Mouse (Mus musculus) spleen, adult 18-20 months (tissue): Measurements from ENCODE around the gene Maats1.
"Not testable (repeated sequence)": the region's sequence is repeated elsewhere in the genome, so short reads cannot be mapped to it uniquely, and the experiment has no call there.

Experiments used
- DNase-seq, 2 experiments: peaks; one replicate each; pipeline ENCODE4 v3.0.0; 2022; ENCODE audit warnings: mixed read lengths in 2 of 2

Maats1 gene

GRCm38 (mm10) chr16:38346529-38347325, 4.8 kb upstream of the Maats1 start, which contains the start of the genes Cox17 and Gm21987:
TSS of gene Cox17 (plus strand) at chr16:38346991.
TSS of gene Gm21987 (plus strand) at chr16:38347040.
- DNase-seq, result peak; percentile 81 to 84

DNA sequence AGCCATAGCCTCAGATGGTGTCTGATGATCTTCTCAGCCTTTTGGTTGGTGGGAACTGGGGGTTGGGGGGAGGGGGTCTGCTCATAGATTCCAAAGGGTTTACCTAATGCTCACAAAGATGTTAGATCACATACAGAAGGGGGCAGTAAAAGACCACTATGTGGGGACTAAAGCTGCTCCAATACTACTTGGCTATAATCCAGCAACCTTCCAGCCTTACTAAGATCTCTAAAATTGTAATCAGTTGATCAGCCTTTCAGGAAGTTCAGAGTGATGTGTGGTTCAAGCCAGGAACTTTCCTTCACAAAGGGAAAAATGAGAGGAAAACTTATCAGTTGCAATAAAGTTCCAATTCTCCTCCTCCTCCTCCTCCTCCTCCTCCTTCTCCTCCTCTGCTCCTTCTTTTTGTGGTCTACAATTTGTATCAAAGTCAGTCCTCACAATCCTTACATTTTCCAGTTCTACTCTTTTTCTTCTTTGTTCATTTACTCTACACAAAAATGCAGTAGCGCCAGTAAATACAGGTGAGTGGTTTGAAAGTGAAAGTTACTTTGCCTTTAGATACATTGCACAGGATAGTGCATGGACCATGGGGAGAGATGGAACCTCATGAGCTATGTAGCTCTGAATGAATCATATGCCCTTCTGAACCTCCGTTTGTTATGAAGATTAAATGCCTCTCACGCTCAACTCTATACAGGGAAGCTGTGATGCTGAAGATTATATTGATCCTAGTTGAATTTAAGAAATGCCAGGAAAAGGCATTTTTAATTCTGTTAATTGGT, 3.2 kb upstream of the Maats1 start:
- no peak for DNase-seq

- not testable (repeated sequence) for DNase-seq
These were observed 3.9 kb downstream of the Maats1 start for GRCm38 (mm10) chr16:38338077-38338476.

DNA sequence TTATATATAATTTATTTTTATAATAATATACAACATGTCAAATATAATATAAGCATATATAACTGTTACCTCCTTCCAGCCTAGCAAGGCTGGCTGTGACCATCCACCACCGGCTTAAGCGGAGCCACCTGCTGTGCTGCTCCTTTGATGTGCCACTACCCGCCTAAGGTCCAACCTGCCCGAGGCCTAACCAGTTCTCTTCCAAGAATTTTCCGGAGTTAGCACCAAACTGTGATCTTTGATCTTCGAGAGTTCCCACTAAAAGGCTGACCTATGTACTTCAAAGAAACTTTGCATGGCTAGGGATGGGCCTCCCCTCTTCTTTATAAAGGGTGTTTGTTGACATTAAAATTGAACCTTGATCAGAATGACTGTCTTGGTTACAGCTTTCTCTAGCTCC, 7.5 kb downstream of the Maats1 start:
- no peak for DNase-seq

GRCm38 (mm10) chr16:38329340-38329739, 12.6 kb downstream of the Maats1 start:
- DNase-seq, result no peak

DNA sequence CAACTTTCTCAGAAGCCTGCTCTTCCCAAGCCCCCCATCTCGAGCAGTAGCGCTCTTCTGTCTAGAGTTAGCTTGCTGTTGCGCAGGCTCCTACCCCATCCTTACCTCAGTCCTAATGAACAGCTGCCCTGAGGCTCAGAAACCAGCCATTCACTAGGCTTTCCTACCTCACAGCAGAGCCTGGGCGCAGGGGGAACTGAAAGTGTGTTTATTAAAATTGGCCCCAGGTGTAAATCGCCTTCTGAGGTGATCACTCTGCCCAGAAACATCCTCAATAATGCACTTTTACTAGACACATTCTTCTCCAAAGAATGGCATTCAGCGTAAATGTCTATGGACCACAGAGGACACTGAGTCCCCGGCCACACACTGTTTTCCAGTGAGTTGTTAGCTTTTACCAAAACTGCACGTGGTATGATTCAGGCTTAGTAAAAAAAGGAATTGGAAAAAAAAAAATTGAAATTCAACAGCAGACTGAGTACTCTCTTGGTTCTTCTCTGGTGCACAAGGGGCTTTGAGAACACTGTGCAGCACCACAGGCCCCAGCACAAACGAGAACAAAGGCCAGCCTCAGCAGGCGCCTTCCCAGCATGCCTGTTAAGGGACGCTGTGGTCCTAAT, 15.1 kb downstream of the Maats1 start:
- DNase-seq, result no peak

DNA sequence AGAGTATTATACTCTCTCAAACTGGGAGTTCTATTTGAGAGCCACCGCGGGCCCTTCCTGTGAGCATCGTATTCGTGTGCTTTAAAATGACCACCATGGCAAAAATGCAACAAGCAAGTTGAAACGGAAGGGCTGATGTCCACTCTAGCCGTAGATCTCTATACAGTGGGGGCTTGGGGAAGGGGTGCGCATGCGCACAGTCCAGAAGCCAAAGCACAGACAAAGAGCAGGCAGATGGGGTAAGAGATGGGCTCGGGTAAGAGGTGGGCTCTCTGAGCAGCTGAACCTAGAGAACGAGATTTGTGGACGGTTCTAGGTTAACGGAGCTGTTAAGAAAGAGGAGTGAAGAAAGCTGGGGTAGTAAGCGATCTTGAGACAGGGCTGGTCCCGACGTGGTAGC, 17.6 kb downstream of the Maats1 start:
- DNase-seq, result no peak

- peak in 1 of 2 experiments; percentile 48 for DNase-seq
These were observed 20.4 kb downstream of the Maats1 start for GRCm38 (mm10) chr16:38321452-38321935.

- DNase-seq, result no peak
These were observed 22.9 kb downstream of the Maats1 start for GRCm38 (mm10) chr16:38319087-38319486.

DNA sequence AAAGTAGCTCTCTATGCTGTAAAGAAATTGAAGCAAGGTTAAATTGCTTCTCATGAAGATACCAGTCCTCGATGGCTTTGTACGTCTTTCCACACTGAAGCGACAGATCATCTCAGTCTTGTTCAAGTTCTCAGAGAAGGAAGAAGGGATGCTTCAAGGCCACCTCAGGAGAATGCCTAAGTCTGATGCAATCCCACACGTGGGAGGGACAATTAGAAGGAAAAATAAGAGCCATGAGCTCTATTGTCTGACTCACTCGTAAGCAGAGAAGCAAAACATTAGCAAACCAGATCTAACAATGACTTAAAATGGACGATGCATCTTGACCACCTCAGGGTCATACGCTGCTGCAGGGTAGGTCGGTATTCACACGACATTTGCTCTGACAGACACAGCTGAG, 23.5 kb downstream of the Maats1 start:
- no peak for DNase-seq

DNA sequence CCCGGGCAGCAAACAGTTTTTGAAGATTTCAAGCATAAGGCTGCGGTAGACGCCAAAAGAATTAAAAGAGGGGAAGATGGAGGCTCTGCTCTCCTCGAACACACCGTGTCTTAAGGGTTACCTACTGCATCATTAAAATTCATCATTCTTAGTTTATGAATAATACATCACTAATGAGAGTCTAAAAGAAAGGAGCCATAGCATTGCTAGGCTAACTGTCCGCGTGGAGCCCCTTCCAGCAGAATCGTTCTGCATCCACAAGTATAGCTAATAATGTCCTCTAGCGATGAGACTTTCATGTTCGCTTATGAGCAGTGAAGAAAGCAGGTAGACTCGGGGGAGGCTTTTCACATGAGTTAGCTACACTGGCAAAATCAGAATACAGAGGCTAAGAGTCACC, 33.7 kb downstream of the Maats1 start:
- DNase-seq, result no peak

- no peak for DNase-seq
These were observed 34.3 kb downstream of the Maats1 start for GRCm38 (mm10) chr16:38307651-38308050.

DNA sequence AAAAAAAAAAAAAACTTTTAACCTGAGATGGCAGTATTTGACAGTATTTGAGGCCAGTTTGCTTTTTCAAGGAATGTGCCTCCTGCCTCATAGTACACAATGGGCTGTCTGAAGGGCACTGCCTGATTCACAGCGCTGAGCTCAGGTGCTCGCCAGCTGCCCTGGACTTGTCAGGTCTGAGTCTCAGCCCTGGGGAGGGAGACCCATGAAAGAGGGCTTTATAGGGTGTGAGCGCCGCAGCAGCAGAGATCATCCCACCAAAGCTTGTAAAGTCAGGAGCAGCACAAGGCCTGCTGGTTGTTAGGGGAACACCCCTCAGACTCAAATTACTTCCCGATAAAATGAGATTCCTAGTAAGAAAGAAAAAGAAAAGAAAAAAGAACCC, 34.7 kb downstream of the Maats1 start:
- no peak for DNase-seq

- DNase-seq, result peak in 1 of 2 experiments; percentile 10
These were observed 35.2 kb downstream of the Maats1 start for GRCm38 (mm10) chr16:38306571-38307220.

- DNase-seq, result peak in 1 of 2 experiments; percentile 8
These were observed 37.3 kb downstream of the Maats1 start for GRCm38 (mm10) chr16:38304460-38305194.

DNA sequence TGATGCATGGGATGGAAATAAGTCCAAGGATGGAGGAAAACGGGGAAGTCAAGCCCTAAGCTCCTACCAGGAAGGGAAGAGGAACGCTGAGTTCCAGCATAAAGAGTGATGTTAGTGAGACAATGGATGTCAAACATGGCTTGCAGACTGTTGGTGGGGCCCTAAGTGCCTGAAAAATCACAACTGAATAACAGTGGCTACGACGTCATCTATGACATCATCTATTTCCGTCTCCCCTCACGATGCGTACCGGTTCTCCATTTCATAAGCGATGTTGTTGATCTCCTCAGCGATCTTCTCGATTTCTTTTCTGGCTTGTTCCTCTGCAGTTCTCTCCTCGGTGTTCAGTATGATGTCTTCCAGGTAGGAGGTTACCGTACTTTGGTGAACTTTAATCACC, 39.6 kb downstream of the Maats1 start:
- no peak for DNase-seq

DNA sequence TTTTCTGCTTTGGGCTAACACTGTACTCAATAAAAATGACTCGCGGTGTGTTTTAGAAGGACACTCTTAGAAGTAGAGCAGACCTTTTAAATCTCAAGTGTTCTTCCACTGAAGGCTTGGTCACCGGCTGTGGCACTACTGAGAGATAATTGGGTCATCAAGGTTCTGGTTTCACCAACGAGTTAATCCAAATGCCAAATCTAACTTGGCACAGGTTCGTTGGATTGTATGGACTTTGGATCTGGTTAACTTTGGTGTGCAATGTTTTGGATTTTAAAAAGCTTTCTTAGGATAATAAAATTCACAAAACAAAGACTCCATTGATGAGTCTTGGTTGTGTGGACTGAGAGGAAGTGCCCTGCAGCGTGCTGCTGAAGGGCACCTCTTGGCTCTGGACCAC, 43.5 kb downstream of the Maats1 start:
- no peak for DNase-seq

DNA sequence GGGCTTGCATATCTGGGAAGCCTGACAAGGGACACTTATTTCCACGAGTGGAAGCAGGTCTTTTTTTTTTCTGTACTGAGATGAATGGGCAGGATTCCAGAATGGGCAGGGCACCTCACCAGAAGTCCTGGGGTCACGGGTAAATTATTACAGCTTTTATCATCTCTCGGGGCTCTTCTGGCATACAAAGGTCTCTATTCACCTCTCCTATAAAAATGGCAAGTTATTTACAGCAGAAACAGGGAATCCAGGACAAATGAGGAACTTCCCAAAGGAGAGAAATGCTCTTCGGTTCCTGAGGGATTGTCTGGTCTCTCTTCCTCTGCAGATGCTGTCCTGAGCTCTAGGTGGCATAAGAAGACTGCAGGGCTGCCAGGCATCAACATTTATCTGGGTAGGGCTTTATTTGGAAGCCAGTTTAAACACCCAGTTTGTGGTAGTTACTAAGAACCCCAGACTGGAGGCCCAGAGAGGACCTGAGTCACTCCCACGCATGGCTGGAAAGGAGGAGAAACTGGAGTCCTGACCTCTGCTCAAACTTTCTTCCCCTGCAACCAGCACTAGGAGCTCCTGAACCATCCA, 46.5 kb downstream of the Maats1 start:
- DNase-seq, result no peak

DNA sequence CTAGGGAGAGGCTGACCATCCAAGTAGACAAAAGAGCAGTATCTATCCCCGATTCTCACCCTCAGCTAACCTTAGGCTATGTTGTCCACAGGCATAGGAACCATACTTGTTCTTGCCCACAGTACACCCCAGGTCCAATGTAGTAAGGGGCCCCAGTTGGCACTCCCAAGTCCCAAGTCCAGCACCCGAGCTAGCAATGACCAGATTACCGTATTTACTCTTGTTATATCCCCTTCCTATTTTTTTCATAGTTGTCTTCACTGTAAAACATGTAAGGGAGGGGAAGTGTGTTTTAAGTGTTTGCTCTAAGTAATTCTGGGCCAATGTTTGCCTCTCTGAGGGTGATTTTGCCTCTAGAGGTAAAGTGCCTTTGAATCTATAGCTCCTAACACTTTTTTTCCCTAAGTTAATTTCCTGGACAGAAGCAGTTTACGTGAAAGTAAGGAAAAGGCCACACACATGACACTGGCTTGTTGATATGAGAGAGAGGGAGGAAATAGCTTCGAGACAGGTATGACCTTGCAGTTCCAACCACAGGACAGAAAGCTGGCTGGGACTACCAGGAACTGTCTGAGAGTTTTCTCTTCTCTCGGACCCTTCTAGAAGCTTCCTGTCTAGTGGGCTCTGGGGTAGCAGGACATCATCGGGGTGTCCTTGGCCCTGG, 47.1 kb downstream of the Maats1 start, which contains the start of gene Nr1i2:
Gene Nr1i2, minus strand, starts transcription at position 140 of the 664 bp plus-strand sequence.
- no peak for DNase-seq

DNA sequence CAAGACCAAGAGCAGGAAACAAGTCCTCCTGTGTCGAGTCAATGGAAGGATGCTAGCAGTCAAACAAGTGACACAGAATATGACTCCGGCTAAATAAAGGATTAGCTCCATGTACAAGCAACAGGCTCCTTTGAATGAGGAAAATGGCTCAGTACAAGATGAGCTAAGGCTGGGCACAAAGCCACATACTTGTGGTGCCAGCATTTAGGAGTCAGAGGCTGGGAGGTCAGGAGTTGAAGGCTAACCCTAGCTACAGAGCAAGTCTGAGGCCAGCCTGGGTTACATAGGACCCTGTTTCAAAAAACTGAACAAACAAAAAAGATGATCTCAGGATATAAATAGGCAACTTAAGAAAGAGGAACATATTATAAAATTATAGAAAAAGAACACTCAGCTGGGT, 51.8 kb downstream of the Maats1 start:
- DNase-seq, result no peak

DNA sequence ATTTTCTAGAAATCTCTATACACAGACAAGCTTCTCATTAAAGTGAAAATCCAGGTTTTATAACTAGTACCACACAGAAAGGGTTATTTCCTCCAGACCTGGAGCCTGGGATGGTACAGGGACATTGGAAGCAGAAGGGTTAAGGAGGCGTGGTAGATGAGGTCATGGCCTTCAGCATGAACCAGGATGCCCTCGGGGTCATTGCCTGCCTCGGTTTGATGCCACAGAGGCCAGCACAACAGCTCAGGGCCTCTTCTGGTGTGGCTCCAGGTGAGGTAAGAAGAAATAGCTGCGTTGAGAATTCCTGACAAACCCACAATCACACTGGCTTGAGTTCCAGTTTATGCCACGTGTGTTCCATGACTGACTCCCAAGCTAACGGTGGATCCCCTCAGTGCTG, 53.1 kb downstream of the Maats1 start:
- no peak for DNase-seq
